Mouse (Mus musculus) forebrain, embryonic 10.5 days (tissue): ENCODE measurements at regions not wholly inside any gene's neighbourhood (a gene's known extent, or its start where the extent isn't known, plus 50 kb on each side); places are given as distances from the start of the nearest gene placed in this dataset.
"Not testable (repeated sequence)": the region's sequence is repeated elsewhere in the genome, so short reads cannot be mapped to it uniquely, and the experiment has no call there.

ENCODE experiments used
- DNase-seq: peaks from one replicate; pipeline ENCODE4 v3.0.0-alpha.2; 2017; ENCODE audit warnings: low spot score; ENCODE audit errors: extremely low spot score
- H3K27ac ChIP-seq: fragments of 300-500 bp; sonication (generic); 2 replicates; pipeline ENCODE4 v1.5.1; 2016; ENCODE audit warnings: mild to moderate bottlenecking
- H3K27me3 ChIP-seq: fragments of 300-500 bp; sonication (generic); 2 replicates; pipeline ENCODE4 v1.6.1; 2016; ENCODE audit warnings: mild to moderate bottlenecking; ENCODE audit not compliant: poor library complexity, severe bottlenecking
- H3K36me3 ChIP-seq: fragments of 300-500 bp; sonication (generic); replicated peaks from 2 replicates; pipeline ENCODE4 v1.6.1; 2016; ENCODE audit warnings: mild to moderate bottlenecking, moderate library complexity
- H3K4me1 ChIP-seq: fragments of 300-500 bp; sonication (generic); 2 replicates; pipeline ENCODE4 v1.6.1; 2016
- H3K4me3 ChIP-seq: fragments of 300-500 bp; sonication (generic); 2 replicates; pipeline ENCODE4 v1.5.1; 2016; ENCODE audit warnings: mild to moderate bottlenecking, moderate library complexity
- H3K9me3 ChIP-seq: fragments of 300-500 bp; sonication (generic); 2 replicates; pipeline ENCODE4 v1.6.1; 2016; ENCODE audit warnings: mild to moderate bottlenecking, moderate library complexity
- WGBS: fragments of 180-500 bp; shearing (Covaris S2); methylation state at CpG from one replicate; pipeline ENCODE4 v1.1.7; 2016; 5-methylcytosine and 5-hydroxymethylcytosine counted together

DNA sequence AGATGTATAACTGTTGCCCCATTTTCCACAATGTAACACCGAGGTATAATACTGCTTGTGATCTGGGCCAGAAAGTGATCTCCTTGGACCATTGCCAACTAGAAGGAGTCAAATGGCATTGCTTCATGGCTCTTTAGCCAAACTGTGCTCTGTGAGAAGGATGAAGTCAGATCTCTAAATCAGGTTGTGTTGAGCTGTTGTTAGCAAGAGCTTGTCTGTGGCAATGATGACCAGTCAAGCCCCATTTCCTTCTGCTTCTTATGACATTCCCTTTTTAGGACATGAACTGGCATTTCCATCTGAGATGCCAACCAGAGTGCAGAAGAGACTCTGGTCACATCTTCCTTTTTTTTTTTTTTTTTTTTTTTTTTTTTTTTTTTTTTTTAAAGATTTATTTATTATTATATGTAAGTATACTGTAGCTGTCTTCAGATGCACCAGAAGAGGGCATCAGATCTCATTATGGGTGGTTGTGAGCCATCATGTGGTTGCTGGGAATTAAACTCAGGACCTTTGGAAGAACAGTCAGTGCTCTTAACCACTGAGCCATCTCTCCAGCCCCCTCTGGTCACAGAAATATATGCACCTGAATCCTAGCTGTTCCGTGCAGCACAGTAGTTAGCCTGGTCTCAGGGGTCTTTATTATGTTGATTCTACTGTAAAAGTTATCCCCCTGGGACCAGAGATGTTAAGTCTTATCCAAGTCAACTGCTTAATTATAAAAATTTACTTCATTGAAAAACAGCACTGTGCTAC, 1329.4 kb upstream of the A1bg start:
- not testable (repeated sequence) for H3K4me1 ChIP-seq, H3K27me3 ChIP-seq, H3K27ac ChIP-seq, H3K36me3 ChIP-seq, H3K9me3 ChIP-seq, DNase-seq, H3K4me3 ChIP-seq
- WGBS: 95% methylated on average over 2 of the region's 2 CpGs

DNA sequence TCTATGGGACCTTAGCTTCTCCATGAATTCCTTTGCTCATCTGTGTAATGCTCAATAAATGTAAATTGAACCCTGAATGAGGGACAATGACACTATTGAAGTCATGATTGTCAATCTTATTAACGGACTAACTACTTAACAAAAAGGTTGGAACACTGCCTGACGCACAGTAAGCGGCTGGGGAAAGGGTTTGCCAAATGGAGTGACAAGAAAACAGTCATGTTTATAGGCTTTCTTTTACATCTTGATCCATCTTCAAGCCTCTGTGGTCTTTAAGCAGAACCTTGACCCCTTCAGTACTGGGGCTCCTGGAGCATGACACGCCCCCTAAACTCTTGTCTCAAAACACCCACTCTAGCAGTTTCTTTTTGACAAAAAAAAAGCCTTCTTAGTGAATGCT, 1326.6 kb upstream of the A1bg start:
- Histone ChIP-seq H3K4me3 (no peak overlapping the region), H3K9me3 (no peaks in the 10 kb centered on the region), H3K36me3 (peaks cover 4% of the 10 kb centered on the region; the same call in 1 of the 2 replicates), H3K4me1 (peaks cover 4% of the 10 kb centered on the region; the same call in 1 of the 2 replicates), H3K27ac (no peak overlapping the region), H3K27me3 (no peaks in the 10 kb centered on the region)
- no peak for DNase-seq
- 79% methylated on average over 4 of the region's 4 CpGs for WGBS

DNA sequence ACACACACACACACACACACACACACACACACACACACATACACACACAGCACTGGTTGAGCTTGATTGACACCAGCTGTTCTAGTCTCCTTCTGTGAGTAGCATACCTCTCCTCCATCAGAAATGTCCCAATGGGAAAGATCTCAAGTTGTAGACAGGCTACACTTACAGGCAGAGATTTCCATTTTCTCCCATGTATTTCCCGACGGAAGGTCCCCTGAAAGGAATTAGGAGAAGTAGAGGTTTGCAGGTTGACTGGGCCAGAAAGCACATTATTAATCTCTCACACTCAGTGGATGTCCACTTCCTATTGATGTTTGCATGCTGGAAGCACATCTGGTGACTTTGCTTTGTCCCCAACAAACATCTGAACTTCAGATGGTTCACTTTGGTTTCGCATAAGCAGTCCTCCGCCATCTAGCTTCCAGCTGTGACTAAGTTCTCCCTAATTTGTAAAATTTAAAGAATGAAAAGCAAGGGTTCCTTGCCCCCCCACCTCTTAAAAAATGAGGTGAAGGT, 1323.8 kb upstream of the A1bg start:
- H3K9me3 ChIP-seq: no peaks in the 10 kb centered on the region
- H3K27ac ChIP-seq: no peak overlapping the region
- peaks cover 4% of the 10 kb centered on the region; the same call in 1 of the 2 replicates for H3K4me1 ChIP-seq
- no peak overlapping the region for H3K4me3 ChIP-seq
- 95% methylated on average over 4 of the region's 4 CpGs for WGBS
- no peaks in the 10 kb centered on the region for H3K27me3 ChIP-seq
- H3K36me3 ChIP-seq: peaks cover 4% of the 10 kb centered on the region; the same call in 1 of the 2 replicates
- DNase-seq: no peak

DNA sequence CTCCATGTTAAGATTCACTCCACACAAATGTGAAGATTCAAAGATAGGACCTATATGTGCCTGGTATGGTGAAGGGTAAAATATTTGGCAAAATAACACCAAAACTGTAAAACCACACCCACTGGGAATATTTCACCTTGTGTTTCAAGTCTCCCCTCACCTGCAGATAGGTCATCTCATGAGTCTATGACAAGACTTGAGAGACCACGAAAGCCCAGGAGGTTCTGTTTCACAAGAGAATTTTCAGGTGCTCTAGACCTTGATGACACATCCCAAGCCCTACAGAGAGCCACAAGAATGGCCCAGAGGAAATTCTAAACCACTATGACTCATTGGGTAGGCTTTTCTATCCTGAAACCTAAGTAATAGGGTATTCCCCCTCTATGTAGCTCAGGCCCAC, 1322.4 kb upstream of the A1bg start:
- Histone ChIP-seq H3K4me3 (no peak overlapping the region), H3K9me3 (no peaks in the 10 kb centered on the region), H3K27me3 (no peaks in the 10 kb centered on the region), H3K36me3 (no peaks in the 10 kb centered on the region; the same call in 1 of the 2 replicates), H3K27ac (no peak overlapping the region), H3K4me1 (peaks cover 4% of the 10 kb centered on the region; the same call in 1 of the 2 replicates)
- WGBS: 85% methylated on average over 1 of the region's 1 CpGs
- no peak for DNase-seq

DNA sequence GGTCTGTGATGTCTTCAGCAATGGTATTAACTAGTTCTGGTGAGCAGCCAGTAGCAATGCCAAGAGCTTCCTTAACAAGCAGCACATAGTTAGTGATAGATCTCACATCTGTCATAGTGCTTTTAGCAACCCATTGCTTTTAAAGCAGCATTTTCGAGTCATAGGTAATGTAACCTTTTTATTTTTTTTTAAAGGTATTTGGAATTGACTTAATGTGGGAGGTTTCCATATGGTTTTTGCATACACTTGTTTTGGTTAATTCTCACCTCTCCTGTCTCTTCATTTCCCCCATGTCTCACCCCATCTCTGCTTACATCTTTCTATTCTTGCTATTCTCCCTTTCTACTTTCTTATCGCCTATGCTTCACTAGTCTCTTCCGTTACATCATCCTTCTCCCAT, 1322.0 kb upstream of the A1bg start:
- 96% methylated on average over 3 of the region's 3 CpGs for WGBS
- no peak overlapping the region for H3K4me3 ChIP-seq
- peaks cover 4% of the 10 kb centered on the region; the same call in 1 of the 2 replicates for H3K4me1 ChIP-seq
- no peak overlapping the region for H3K27ac ChIP-seq
- no peak for DNase-seq
- H3K9me3 ChIP-seq: no peaks in the 10 kb centered on the region
- H3K36me3 ChIP-seq: no peaks in the 10 kb centered on the region; the same call in 1 of the 2 replicates
- H3K27me3 ChIP-seq: no peaks in the 10 kb centered on the region

DNA sequence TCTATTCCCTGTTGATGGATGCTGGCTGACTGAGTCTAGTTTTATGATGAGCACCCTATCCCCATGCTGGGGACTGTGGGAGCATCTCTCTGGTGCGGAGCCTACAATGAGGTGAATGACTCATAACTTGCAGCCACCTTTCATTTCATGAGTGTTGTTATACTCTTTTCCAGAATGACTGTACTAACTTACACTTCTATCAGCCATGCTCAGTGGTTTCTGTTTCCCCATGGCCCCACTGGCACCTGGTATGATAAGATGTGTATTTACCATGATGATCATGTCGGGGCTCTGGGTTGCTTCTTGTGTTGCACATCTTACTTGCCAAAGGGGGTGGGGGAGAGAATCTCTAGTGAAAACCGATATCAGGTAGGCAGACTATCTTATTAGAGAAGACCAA, 1317.2 kb upstream of the A1bg start:
- H3K27me3 ChIP-seq: no peaks in the 10 kb centered on the region
- no peaks in the 10 kb centered on the region for H3K36me3 ChIP-seq
- no peak overlapping the region for H3K4me3 ChIP-seq
- no peak overlapping the region for H3K27ac ChIP-seq
- H3K4me1 ChIP-seq: no peaks in the 10 kb centered on the region
- H3K9me3 ChIP-seq: no peaks in the 10 kb centered on the region
- WGBS: 90% methylated on average over 3 of the region's 3 CpGs
- no peak for DNase-seq

DNA sequence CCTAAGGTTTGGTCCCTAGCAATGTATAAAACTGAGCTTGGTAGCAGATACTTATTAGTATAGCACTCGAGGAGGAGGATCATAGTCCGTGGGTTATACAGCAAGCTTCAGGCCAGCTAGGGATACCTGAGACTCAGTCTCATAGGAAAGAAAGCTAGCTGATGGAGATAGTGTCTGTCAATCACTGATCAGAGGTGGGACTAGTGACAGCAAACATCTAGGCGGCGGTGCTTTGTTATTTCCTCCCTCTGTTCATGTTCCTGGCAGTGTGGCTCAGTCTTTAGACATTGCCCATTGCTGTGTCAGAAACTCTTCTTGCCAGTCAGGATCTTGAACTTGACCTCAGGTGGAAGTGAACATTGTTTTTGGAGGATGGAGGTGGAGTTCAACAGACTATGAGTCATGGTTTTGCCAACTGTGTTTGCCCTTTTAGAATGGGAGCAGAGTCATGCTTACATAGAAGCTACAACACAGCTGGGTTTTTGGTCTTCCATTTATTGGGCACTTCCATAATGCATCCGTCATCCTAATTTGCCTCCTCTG, 1315.8 kb upstream of the A1bg start:
- no peaks in the 10 kb centered on the region for H3K36me3 ChIP-seq
- WGBS: 82% methylated on average over 5 of the region's 5 CpGs
- no peak overlapping the region for H3K4me3 ChIP-seq
- no peaks in the 10 kb centered on the region for H3K4me1 ChIP-seq
- H3K9me3 ChIP-seq: no peaks in the 10 kb centered on the region
- H3K27ac ChIP-seq: no peak overlapping the region
- no peaks in the 10 kb centered on the region for H3K27me3 ChIP-seq
- no peak for DNase-seq

DNA sequence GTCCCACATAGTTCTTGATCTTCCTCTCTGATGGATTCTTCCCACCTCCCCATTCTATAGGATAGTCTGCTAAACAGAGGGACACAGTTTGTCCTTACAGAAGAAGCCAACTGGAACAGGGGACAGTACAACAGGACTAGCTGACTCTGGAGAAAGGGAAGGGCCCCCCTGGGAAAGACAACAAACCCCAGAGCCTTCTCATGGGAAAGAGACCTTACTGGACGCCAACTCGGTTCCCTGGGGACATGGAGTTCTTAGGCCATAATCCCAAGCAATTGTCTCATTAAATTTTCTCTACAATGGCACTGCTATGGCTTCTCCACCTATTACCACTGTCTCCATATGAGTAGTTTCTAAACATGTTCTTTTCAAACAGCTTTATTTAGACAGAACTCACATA, 1313.2 kb upstream of the A1bg start:
- 70% methylated on average over 2 of the region's 2 CpGs for WGBS
- Histone ChIP-seq H3K27me3 (no peaks in the 10 kb centered on the region), H3K9me3 (no peaks in the 10 kb centered on the region), H3K36me3 (no peaks in the 10 kb centered on the region), H3K27ac (no peak overlapping the region), H3K4me3 (no peak overlapping the region), H3K4me1 (no peaks in the 10 kb centered on the region)
- DNase-seq: no peak

DNA sequence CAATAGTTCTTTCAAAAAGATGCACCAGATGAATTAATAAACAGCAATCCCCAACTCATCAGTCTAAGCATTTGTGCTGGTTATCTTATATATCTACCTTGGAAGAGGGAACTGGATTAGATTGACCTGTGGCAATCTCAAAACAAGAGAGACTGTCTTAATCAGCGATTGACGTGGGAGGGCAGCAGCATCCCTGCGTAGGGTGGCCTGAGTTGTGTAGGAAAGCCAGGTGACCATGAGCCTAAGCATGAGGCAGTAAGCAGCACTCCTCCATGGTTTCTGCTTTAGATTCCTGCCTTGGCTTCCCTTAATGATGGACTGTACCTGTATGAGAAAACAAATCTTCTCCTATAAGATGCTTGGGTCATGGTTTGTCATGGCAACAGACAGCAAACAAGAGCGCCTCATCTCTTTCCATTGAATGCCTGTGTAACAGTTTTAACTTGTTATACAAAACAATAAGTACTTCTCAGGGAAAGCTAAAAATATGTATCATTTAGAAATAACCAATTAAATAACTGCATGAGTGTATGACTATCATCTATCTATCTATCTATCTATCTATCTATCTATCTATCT, 1311.5 kb upstream of the A1bg start:
- no peaks in the 10 kb centered on the region for H3K36me3 ChIP-seq
- H3K9me3 ChIP-seq: no peaks in the 10 kb centered on the region
- no peak for DNase-seq
- H3K27me3 ChIP-seq: no peaks in the 10 kb centered on the region
- H3K4me1 ChIP-seq: no peaks in the 10 kb centered on the region
- 96% methylated on average over 4 of the region's 4 CpGs for WGBS
- no peak overlapping the region for H3K27ac ChIP-seq
- no peak overlapping the region for H3K4me3 ChIP-seq

DNA sequence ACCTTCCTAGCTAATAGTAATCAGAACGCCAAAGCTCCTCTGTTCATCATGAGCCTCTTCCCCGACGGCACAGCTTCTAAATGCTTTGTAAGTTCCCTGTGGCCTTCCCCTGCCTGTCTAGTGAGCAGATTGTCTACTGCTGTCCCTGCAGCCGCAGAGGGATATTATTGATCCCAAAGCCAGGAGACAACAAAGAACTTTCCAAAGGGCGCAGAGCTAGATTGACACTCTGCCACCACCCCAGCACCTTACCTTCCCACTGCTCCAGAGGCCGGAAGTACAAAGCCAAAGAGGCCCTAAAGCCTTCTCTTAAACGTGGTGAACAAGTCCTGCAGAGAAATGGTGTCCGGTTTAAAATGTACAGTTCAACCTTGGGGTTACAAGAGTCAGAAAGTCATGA, 1310.3 kb upstream of the A1bg start:
- H3K27ac ChIP-seq: no peak overlapping the region
- no peak overlapping the region for H3K4me3 ChIP-seq
- no peaks in the 10 kb centered on the region for H3K4me1 ChIP-seq
- 84% methylated on average over 8 of the region's 8 CpGs for WGBS
- H3K9me3 ChIP-seq: no peaks in the 10 kb centered on the region
- no peaks in the 10 kb centered on the region for H3K27me3 ChIP-seq
- no peaks in the 10 kb centered on the region for H3K36me3 ChIP-seq
- no peak for DNase-seq

DNA sequence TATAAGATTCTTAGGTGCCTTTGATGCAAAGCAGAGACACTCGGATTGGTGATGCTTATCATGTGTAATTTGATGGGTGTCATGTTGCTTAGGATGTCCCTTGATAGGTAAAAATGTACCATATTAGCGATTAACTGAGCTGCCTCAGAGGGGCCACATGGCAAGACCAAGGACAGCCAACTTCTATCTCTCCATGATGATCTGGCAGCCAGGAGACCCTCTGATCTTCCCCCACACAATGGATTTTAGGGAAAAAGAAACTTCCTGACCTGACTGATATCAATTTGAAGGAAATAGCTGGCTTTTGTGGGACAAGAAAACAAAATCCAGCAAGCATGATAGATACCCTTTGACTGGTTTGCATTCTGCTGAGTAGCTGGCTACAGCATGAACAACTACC, 1308.9 kb upstream of the A1bg start:
- H3K27ac ChIP-seq: no peak overlapping the region
- no peaks in the 10 kb centered on the region for H3K9me3 ChIP-seq
- 92% methylated on average over 2 of the region's 2 CpGs for WGBS
- H3K36me3 ChIP-seq: no peaks in the 10 kb centered on the region
- no peak for DNase-seq
- H3K4me1 ChIP-seq: no peaks in the 10 kb centered on the region
- no peaks in the 10 kb centered on the region for H3K27me3 ChIP-seq
- no peak overlapping the region for H3K4me3 ChIP-seq

DNA sequence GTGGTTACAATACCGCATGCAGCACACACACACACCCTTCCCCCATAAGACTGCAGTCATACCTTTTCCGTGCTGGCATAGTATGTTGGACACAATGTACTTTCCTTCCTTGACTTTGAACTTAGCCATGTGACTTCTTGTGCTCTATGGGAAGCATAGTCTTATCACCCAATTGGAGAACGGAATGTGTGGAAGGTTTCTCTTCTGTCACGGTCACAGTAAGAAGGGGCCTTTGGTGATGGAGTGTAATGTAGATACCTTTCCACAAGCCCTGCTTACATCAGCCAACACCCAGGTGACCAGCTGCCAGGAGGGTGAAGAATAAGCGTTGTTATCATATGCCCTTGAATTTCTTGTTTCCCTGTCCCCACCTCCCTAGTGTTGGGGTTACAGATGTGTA, 1308.0 kb upstream of the A1bg start:
- DNase-seq: no peak
- H3K36me3 ChIP-seq: no peaks in the 10 kb centered on the region
- no peak overlapping the region for H3K4me3 ChIP-seq
- no peak overlapping the region for H3K27ac ChIP-seq
- no peaks in the 10 kb centered on the region for H3K9me3 ChIP-seq
- H3K4me1 ChIP-seq: no peaks in the 10 kb centered on the region
- 96% methylated on average over 5 of the region's 5 CpGs for WGBS
- no peaks in the 10 kb centered on the region for H3K27me3 ChIP-seq
